Mouse (Mus musculus) kidney, postnatal 0 days (tissue): ENCODE results near the gene Zfp385a. TPM values are rescaled to one million over a fixed set of nuclear protein-coding genes. Genes with fewer than 3 reads are reported as not detected.
A peak's percentile ranks its signal among the peaks of the same experiment; 100 is the strongest.

ENCODE experiments used
- ATAC-seq: fragments of 200-750 bp; cut with Nextera tagmentation; replicated peaks from 2 replicates; pipeline ENCODE4 v1.8.0; 2017; ENCODE audit warnings: low read depth, moderate number of reproducible peaks, moderate TSS enrichment, moderate library complexity; ENCODE audit not compliant: low FRiP score
- DNase-seq: peaks from one replicate; pipeline ENCODE4 v3.0.0-alpha.2; 2016; ENCODE audit warnings: low spot score
- H3K27ac ChIP-seq: fragments of 300-500 bp; sonication (generic); 2 replicates; pipeline ENCODE4 v1.5.1; 2014; ENCODE audit warnings: mild to moderate bottlenecking
- H3K27me3 ChIP-seq: fragments of 300-500 bp; sonication (generic); 2 replicates; pipeline ENCODE4 v1.6.1; 2014; ENCODE audit warnings: low read length, mixed read lengths; ENCODE audit not compliant: insufficient read depth
- H3K36me3 ChIP-seq: fragments of 300-500 bp; sonication (generic); 2 replicates; pipeline ENCODE4 v1.6.1; 2014; ENCODE audit warnings: low read length, mixed read lengths; ENCODE audit not compliant: insufficient read depth
- H3K4me1 ChIP-seq: fragments of 300-500 bp; sonication (generic); replicated peaks from 2 replicates; pipeline ENCODE4 v1.6.1; 2014; ENCODE audit warnings: antibody characterized with exemption, low read length, mixed read lengths; ENCODE audit not compliant: insufficient read depth
- H3K4me2 ChIP-seq: fragments of 300-500 bp; sonication (generic); 2 replicates; pipeline ENCODE4 v1.6.1; 2014; ENCODE audit warnings: mild to moderate bottlenecking, low read length, moderate library complexity, mixed read lengths
- H3K4me3 ChIP-seq: fragments of 300-500 bp; sonication (generic); replicated peaks from 2 replicates; pipeline ENCODE4 v1.5.1; 2014; ENCODE audit warnings: low read depth, low read length
- H3K9ac ChIP-seq: fragments of 300-500 bp; sonication (generic); 2 replicates; pipeline ENCODE4 v1.6.1; 2014; ENCODE audit warnings: low read depth, low read length
- H3K9me3 ChIP-seq: fragments of 300-500 bp; sonication (generic); replicated peaks from 2 replicates; pipeline ENCODE4 v1.6.1; 2016; ENCODE audit warnings: low read length, inconsistent platforms, mixed read lengths
- CTCF ChIP-seq: IDR thresholded peaks from 2 replicates; pipeline ENCODE4 v1.5.1; 2016; ENCODE audit warnings: antibody characterized with exemption, low read depth, mild to moderate bottlenecking, moderate library complexity
- WGBS: fragments of 180-500 bp; shearing (Covaris S2); extraction: QIAGEN DNeasy Blood & Tissue Kit; methylation state at CpG from one replicate; pipeline ENCODE4 v1.1.7; 2014; 5-methylcytosine and 5-hydroxymethylcytosine counted together
- polyA plus RNA-seq: library from polyadenylated mRNA; unstranded; fragments of >200 nt; fragmentation: Nextera tagmentation; extraction: Ambion mirVana; gene quantifications from 2 replicates; pipeline ENCODE4 v1.2.1, GENCODE M21; 2015

Gene Zfp385a
- polyA plus RNA-seq, 1 experiment from 2014 or later = 11.8 TPM

DNA sequence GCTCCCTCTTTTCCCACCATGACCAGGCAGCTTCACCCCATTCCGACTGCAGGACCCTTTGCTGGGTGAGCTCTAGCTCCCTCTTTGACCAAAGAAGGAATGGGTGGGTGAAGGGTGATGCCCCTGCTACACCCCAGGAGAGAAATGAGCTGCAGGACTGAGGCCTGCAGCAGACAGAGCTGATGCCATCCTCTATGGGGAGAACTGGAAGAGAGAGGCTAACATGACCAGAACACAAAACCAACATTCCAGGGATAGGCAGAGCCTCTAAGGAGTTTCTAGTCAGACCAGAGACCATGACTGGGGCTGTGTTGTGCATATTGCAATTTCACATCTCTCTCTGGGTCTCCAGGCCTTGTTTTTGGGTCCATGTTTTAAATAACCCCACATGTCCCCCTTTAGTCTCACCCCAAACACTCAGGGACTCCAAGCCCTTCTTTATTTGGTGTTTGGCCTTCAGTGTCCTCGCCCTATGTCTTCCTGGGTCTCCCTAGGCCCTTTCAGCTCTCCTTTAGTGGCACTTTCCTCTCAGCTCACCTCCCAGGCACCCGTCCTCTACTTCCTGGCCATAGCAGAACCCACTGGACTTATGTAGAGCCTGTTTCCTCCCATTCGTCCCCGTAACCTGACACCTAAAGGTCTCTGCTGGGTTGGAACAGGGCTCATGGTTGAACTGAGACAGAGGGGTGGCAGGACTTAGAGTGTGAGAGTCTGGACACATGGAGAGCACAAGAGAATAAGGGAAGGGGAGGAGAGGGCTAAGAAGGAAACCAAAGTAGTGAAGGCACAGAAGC lies 38.1 kb downstream of the Zfp385a start:
- no peak for ATAC-seq
- WGBS = 29% methylated on average over 5 of the region's 5 CpGs
- H3K9me3 ChIP-seq = no peaks in the 10 kb centered on the region
- no peak overlapping the region for H3K4me2 ChIP-seq
- no peak overlapping the region for H3K4me3 ChIP-seq
- peak; percentile 77 for DNase-seq
- 0 out of 2 replicates have a peak overlapping the region, but pooled peaks have one; percentile 5 for H3K9ac ChIP-seq
- H3K36me3 ChIP-seq = 0 out of 2 replicates have a peak, but pooled peaks cover 8% of the 10 kb centered on the region
- no peaks in the 10 kb centered on the region for H3K27me3 ChIP-seq
- peak overlapping the region; percentile 96 for H3K27ac ChIP-seq
- peaks cover 59% of the 10 kb centered on the region for H3K4me1 ChIP-seq
- no peak for TF ChIP-seq CTCF

DNA sequence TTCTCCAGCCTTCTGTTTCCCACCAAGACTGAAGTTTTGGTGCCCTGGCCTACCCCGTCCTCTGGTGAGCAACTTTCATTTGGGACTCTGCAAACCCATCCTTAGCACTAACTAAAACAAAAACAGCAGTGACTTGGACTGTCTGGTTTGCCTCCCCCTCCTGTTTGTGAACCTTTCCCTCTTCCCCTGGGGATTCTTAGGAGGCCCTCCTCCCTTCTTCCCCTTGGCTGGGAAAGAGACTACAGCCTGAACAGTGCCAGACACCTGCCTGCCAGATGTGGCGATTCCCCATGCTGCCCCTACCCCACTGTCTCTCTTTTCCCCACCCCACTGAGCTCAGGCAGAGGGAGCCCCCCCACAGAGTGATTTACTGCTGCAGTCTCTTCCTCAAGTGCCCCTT lies 38.8 kb downstream of the Zfp385a start:
- no peak overlapping the region for H3K4me2 ChIP-seq

DNA sequence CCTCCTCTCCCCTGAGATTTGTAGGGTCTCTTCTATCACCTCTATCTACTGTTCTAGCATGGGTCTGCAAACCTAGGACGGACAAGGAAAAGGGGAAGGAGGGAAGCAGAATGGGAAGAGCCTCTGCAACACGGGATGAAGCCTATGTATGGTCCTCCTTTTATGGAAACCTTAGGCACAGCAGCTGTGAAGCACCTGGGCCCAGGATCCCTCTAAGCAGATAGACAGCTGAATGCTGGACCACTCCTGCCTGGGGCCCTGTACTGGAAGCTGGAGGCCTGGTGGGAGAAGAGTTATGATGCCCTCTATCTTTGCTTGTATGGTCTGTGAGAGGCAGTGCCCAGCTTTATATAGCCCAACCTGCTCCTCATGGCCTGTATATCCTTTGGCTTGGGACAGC lies 39.3 kb downstream of the Zfp385a start:
- 0 out of 2 replicates have a peak, but pooled peaks cover 12% of the 10 kb centered on the region for H3K36me3 ChIP-seq
- H3K4me3 ChIP-seq = peak overlapping the region; percentile 2; the same call in 1 of the 2 replicates
- peak overlapping the region; percentile 45 for H3K4me2 ChIP-seq
- no peak for DNase-seq
- 17% methylated on average over 2 of the region's 2 CpGs for whole genome bisulfite sequencing
- H3K27me3 ChIP-seq = no peaks in the 10 kb centered on the region
- no peaks in the 10 kb centered on the region for H3K9me3 ChIP-seq
- peaks cover 60% of the 10 kb centered on the region for H3K4me1 ChIP-seq
- ATAC-seq = no peak
- peak overlapping the region; percentile 41; the same call in 1 of the 2 replicates for H3K9ac ChIP-seq
- TF ChIP-seq CTCF = 0 out of 2 replicates have a peak, but pooled peaks have one; percentile 7
- peak overlapping the region; percentile 73 for H3K27ac ChIP-seq

More for the DNA sequence above, 38.8 kb downstream of the Zfp385a start:
- Histone ChIP-seq H3K36me3 (0 out of 2 replicates have a peak, but pooled peaks cover 12% of the 10 kb centered on the region), H3K27ac (peak overlapping the region; percentile 73), H3K4me3 (no peak overlapping the region), H3K4me1 (peaks cover 56% of the 10 kb centered on the region), H3K27me3 (no peaks in the 10 kb centered on the region), H3K9ac (no peak overlapping the region), H3K9me3 (no peaks in the 10 kb centered on the region)
- TF ChIP-seq CTCF = no peak
- no peak for DNase-seq
- no peak for ATAC-seq
- 29% methylated on average over 2 of the region's 2 CpGs for WGBS

DNA sequence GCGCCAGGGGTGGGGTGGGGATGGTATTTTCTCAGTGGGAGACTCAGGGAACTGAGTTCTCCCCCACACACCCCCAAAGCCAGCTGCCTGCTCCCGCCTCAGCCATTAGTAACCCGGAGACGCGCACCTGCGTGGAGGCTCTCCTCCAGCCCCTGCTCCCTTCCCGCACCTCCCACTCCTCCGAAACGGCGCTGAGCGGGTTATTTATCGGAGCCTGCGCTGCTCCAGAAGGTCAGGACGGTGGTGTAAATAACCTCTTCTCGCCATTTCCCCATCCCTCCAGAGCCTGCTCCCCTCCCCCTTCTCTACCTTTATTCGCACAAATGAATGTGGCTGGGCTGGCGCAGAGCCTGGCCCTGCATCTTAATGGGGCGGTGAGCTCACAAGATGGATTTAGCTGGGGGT lies 39.8 kb downstream of the Zfp385a start:
- ATAC-seq (no peak), DNase-seq (peak; percentile 84)
- Histone ChIP-seq H3K4me3 (peak overlapping the region; percentile 2; the same call in 1 of the 2 replicates), H3K27me3 (no peaks in the 10 kb centered on the region), H3K4me2 (peak overlapping the region; percentile 45), H3K27ac (peak overlapping the region; percentile 73), H3K9ac (peak overlapping the region; percentile 41; the same call in 1 of the 2 replicates), H3K9me3 (no peaks in the 10 kb centered on the region), H3K4me1 (peaks cover 62% of the 10 kb centered on the region), H3K36me3 (0 out of 2 replicates have a peak, but pooled peaks cover 12% of the 10 kb centered on the region)
- 11% methylated on average over 18 of the region's 18 CpGs for WGBS
- TF ChIP-seq CTCF = no peak

DNA sequence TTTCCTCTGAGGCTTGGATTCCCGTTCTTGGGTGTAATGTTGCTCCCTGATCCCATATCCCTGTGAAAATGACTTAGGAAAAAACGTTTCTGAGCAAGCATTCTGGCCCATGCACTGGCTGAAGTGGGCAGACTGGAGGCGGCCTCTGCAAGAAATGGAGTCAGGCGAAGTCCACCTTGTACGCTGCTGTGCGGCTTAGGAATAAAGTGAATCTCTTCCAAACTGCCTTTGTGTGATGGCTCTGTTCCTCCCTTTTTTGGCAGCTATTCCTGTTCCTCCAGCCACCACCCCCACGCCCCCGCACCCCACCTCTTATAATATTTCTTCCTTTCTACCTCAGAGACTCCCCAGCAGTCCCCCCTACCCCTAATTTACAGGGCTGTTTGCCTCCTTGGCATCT lies 40.2 kb downstream of the Zfp385a start:
- TF ChIP-seq CTCF = no peak
- DNase-seq (peak; percentile 53), ATAC-seq (no peak)
- Histone ChIP-seq H3K36me3 (0 out of 2 replicates have a peak, but pooled peaks cover 12% of the 10 kb centered on the region), H3K4me1 (peaks cover 61% of the 10 kb centered on the region), H3K27ac (peak overlapping the region; percentile 73), H3K4me3 (no peak overlapping the region), H3K9ac (0 out of 2 replicates have a peak overlapping the region, but pooled peaks have one; percentile 41), H3K27me3 (no peaks in the 10 kb centered on the region), H3K9me3 (no peaks in the 10 kb centered on the region), H3K4me2 (peak overlapping the region; percentile 45)
- 45% methylated on average over 8 of the region's 8 CpGs for WGBS

DNA sequence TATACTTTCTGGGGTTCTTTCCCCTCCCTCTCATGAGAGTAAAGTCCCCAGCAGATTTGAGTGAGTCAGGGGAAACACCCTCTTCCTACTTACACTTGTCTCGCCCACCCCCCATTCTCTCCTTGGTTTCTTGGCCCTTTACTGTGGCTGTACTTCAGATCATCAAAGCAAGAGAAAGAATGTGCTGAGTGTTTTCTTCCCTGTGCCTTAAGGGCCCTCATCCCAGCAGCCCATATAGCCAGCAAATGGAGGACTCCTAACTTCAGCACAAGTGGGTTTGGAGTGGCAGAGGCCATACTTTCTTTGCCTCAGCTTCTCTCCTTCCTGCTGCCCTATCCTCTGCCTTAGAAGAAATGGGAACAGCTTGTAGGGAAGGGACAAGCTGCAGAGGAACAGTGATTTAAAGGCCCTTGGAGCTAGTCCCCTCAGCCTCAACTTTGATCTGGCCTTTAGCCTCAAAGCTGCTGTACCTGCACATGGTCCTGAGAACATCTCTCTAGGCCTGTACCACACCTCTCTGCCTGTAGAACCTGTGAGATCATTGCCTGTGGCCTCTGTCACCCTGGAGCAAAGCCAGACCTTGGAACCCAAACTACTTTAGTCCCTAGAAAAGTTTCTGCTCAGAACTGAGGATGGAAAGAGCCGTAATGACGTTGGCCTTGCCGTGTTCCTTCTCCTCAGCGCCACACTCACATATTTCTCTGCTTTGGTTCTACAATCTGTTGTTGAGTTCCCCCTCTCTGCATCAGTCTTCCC lies 40.9 kb downstream of the Zfp385a start:
- H3K9me3 ChIP-seq = no peaks in the 10 kb centered on the region
- 0 out of 2 replicates have a peak overlapping the region, but pooled peaks have one; percentile 73 for H3K27ac ChIP-seq
- 0 out of 2 replicates have a peak, but pooled peaks cover 12% of the 10 kb centered on the region for H3K36me3 ChIP-seq
- no peak overlapping the region for H3K4me3 ChIP-seq
- 65% methylated on average over 5 of the region's 5 CpGs for WGBS
- H3K27me3 ChIP-seq = no peaks in the 10 kb centered on the region
- TF ChIP-seq CTCF = no peak
- no peak overlapping the region for H3K9ac ChIP-seq
- DNase-seq = no peak
- H3K4me2 ChIP-seq = no peak overlapping the region
- ATAC-seq = no peak
- peaks cover 55% of the 10 kb centered on the region for H3K4me1 ChIP-seq
